Mouse (Mus musculus) midbrain, embryonic 11.5 days (tissue): ENCODE measurements around the gene Gmds. TPM values are rescaled to one million over a fixed set of nuclear protein-coding genes. Genes with fewer than 3 reads are reported as not detected.

Experiments used
- ATAC-seq: fragments of 200-750 bp; cut with Nextera tagmentation; 2 replicates; pipeline ENCODE4 v1.8.0; 2017; ENCODE audit warnings: moderate TSS enrichment, moderate library complexity; ENCODE audit not compliant: low FRiP score
- DNase-seq: peaks from one replicate; pipeline ENCODE4 v3.0.0; 2015; ENCODE audit warnings: low spot score; ENCODE audit errors: missing footprints
- H3K27ac ChIP-seq: fragments of 300-500 bp; sonication (generic); 2 replicates; pipeline ENCODE4 v1.5.1; 2014; ENCODE audit warnings: low read depth, low read length
- H3K27me3 ChIP-seq: fragments of 300-500 bp; sonication (generic); 2 replicates; pipeline ENCODE4 v1.6.1; 2014; ENCODE audit warnings: mild to moderate bottlenecking, low read length, moderate library complexity, mixed read lengths; ENCODE audit not compliant: control insufficient read depth, insufficient read depth
- H3K36me3 ChIP-seq: fragments of 300-500 bp; sonication (generic); 2 replicates; pipeline ENCODE4 v1.6.1; 2014; ENCODE audit warnings: mild to moderate bottlenecking, low read length, moderate library complexity, mixed read lengths; ENCODE audit not compliant: control insufficient read depth, insufficient read depth
- H3K4me1 ChIP-seq: fragments of 300-500 bp; sonication (generic); 2 replicates; pipeline ENCODE4 v1.6.1; 2014; ENCODE audit warnings: low read length; ENCODE audit not compliant: control insufficient read depth, insufficient read depth
- H3K4me2 ChIP-seq: fragments of 300-500 bp; sonication (generic); 2 replicates; pipeline ENCODE4 v1.6.1; 2014; ENCODE audit warnings: mild to moderate bottlenecking, moderate library complexity
- H3K4me3 ChIP-seq: fragments of 300-500 bp; sonication (generic); 2 replicates; pipeline ENCODE4 v1.5.1; 2014; ENCODE audit warnings: low read depth, low read length
- H3K9ac ChIP-seq: fragments of 300-500 bp; sonication (generic); 2 replicates; pipeline ENCODE4 v1.6.1; 2014; ENCODE audit warnings: low read length
- H3K9me3 ChIP-seq: fragments of 300-500 bp; sonication (generic); 2 replicates; pipeline ENCODE4 v1.6.1; 2016; ENCODE audit warnings: low read length; ENCODE audit not compliant: control insufficient read depth
- WGBS: fragments of 180-500 bp; shearing (Covaris S2); extraction: QIAGEN DNeasy Blood & Tissue Kit; methylation state at CpG from one replicate; pipeline ENCODE4 v1.1.7; 2014; 5-methylcytosine and 5-hydroxymethylcytosine counted together
- polyA plus RNA-seq: library from polyadenylated mRNA; unstranded; fragments of >200 nt; fragmentation: Nextera tagmentation; extraction: Ambion mirVana; gene quantifications from 2 replicates; pipeline ENCODE4 v1.2.1, GENCODE M21; 2014

The Gmds gene
- polyA plus RNA-seq, 1 experiment from 2014 or later, result 31.6 TPM

GRCm38 (mm10) chr13:32337735-32338512 is 616 bp downstream of the Gmds start:
- no peaks in the 10 kb centered on the region for H3K36me3 ChIP-seq
- no peaks in the 10 kb centered on the region for H3K9me3 ChIP-seq
- no peak overlapping the region for H3K27ac ChIP-seq
- peak overlapping the region; percentile 94 for H3K4me2 ChIP-seq
- H3K4me1 ChIP-seq, result peaks cover 2% of the 10 kb centered on the region; the same call in 1 of the 2 replicates
- ATAC-seq (peak; percentile 76), DNase-seq (no peak)
- H3K4me3 ChIP-seq, result peak overlapping the region; percentile 70
- no peaks in the 10 kb centered on the region for H3K27me3 ChIP-seq
- WGBS, result 5% methylated on average over 28 of the region's 32 CpGs
- H3K9ac ChIP-seq, result peak overlapping the region; percentile 81

GRCm38 (mm10) chr13:32318309-32318708 is 20.2 kb downstream of the Gmds start:
- DNase-seq (no peak), ATAC-seq (no peak)
- H3K27ac ChIP-seq, result no peak overlapping the region
- no peaks in the 10 kb centered on the region for H3K36me3 ChIP-seq
- H3K9ac ChIP-seq, result no peak overlapping the region
- H3K4me1 ChIP-seq, result no peaks in the 10 kb centered on the region
- no peaks in the 10 kb centered on the region for H3K9me3 ChIP-seq
- H3K4me3 ChIP-seq, result no peak overlapping the region
- no peaks in the 10 kb centered on the region for H3K27me3 ChIP-seq
- no peak overlapping the region for H3K4me2 ChIP-seq
- WGBS, result 89% methylated on average over 4 of the region's 4 CpGs

GRCm38 (mm10) chr13:32317354-32317753 is 21.2 kb downstream of the Gmds start:
- WGBS, result 85% methylated on average over 3 of the region's 3 CpGs
- H3K9ac ChIP-seq, result no peak overlapping the region
- DNase-seq, result no peak
- H3K4me3 ChIP-seq, result no peak overlapping the region
- no peaks in the 10 kb centered on the region for H3K9me3 ChIP-seq
- H3K4me1 ChIP-seq, result no peaks in the 10 kb centered on the region
- no peak overlapping the region for H3K4me2 ChIP-seq
- no peaks in the 10 kb centered on the region for H3K27me3 ChIP-seq
- no peak overlapping the region for H3K27ac ChIP-seq
- no peak for ATAC-seq
- no peaks in the 10 kb centered on the region for H3K36me3 ChIP-seq

GRCm38 (mm10) chr13:32312663-32313062 is 25.9 kb downstream of the Gmds start:
- no peak for DNase-seq
- WGBS, result 80% methylated on average over 3 of the region's 3 CpGs

GRCm38 (mm10) chr13:32311476-32311875 is 27.1 kb downstream of the Gmds start:
- DNase-seq (no peak), ATAC-seq (no peak)
- H3K27ac ChIP-seq, result no peak overlapping the region
- H3K4me3 ChIP-seq, result no peak overlapping the region
- H3K4me2 ChIP-seq, result no peak overlapping the region
- no peaks in the 10 kb centered on the region for H3K4me1 ChIP-seq
- H3K9me3 ChIP-seq, result no peaks in the 10 kb centered on the region
- 86% methylated on average over 2 of the region's 2 CpGs for WGBS
- H3K27me3 ChIP-seq, result no peaks in the 10 kb centered on the region
- no peaks in the 10 kb centered on the region for H3K36me3 ChIP-seq
- no peak overlapping the region for H3K9ac ChIP-seq

More at GRCm38 (mm10) chr13:32312663-32313062, 25.9 kb downstream of the Gmds start:
- no peak overlapping the region for H3K4me3 ChIP-seq
- H3K36me3 ChIP-seq, result no peaks in the 10 kb centered on the region
- H3K9ac ChIP-seq, result no peak overlapping the region
- no peak overlapping the region for H3K27ac ChIP-seq
- H3K9me3 ChIP-seq, result no peaks in the 10 kb centered on the region
- ATAC-seq, result no peak
- no peak overlapping the region for H3K4me2 ChIP-seq
- no peaks in the 10 kb centered on the region for H3K27me3 ChIP-seq
- no peaks in the 10 kb centered on the region for H3K4me1 ChIP-seq

GRCm38 (mm10) chr13:32298456-32298855 is 40.1 kb downstream of the Gmds start:
- 44% methylated on average over 1 of the region's 1 CpGs for WGBS
- no peak overlapping the region for H3K27ac ChIP-seq
- H3K4me3 ChIP-seq, result no peak overlapping the region
- H3K4me2 ChIP-seq, result no peak overlapping the region
- H3K9me3 ChIP-seq, result no peaks in the 10 kb centered on the region
- ATAC-seq, result no peak
- no peak overlapping the region for H3K9ac ChIP-seq
- no peak for DNase-seq
- no peaks in the 10 kb centered on the region for H3K4me1 ChIP-seq
- no peaks in the 10 kb centered on the region for H3K36me3 ChIP-seq
- no peaks in the 10 kb centered on the region for H3K27me3 ChIP-seq

- H3K27me3 ChIP-seq, result no peaks in the 10 kb centered on the region
- 52% methylated on average over 5 of the region's 5 CpGs for WGBS
- peak; percentile 87 for DNase-seq
- H3K36me3 ChIP-seq, result no peaks in the 10 kb centered on the region
- no peak; the same call in 1 of the 2 replicates for ATAC-seq
- H3K9me3 ChIP-seq, result no peaks in the 10 kb centered on the region
- H3K9ac ChIP-seq, result no peak overlapping the region
- H3K4me3 ChIP-seq, result no peak overlapping the region
- H3K4me2 ChIP-seq, result no peak overlapping the region
- no peak overlapping the region for H3K27ac ChIP-seq
- no peaks in the 10 kb centered on the region for H3K4me1 ChIP-seq
Observed at GRCm38 (mm10) chr13:32297398-32297797, 41.1 kb downstream of the Gmds start.

- Histone ChIP-seq H3K36me3 (no peaks in the 10 kb centered on the region), H3K9me3 (no peaks in the 10 kb centered on the region), H3K4me2 (no peak overlapping the region), H3K9ac (no peak overlapping the region), H3K4me3 (no peak overlapping the region), H3K4me1 (no peaks in the 10 kb centered on the region), H3K27ac (no peak overlapping the region), H3K27me3 (no peaks in the 10 kb centered on the region)
- ATAC-seq (no peak), DNase-seq (no peak)
- 76% methylated on average over 3 of the region's 3 CpGs for WGBS
Observed at GRCm38 (mm10) chr13:32294416-32295195, 43.9 kb downstream of the Gmds start.

- 84% methylated on average over 2 of the region's 2 CpGs for WGBS
- H3K9me3 ChIP-seq, result no peaks in the 10 kb centered on the region
- H3K4me2 ChIP-seq, result no peak overlapping the region
- H3K27me3 ChIP-seq, result no peaks in the 10 kb centered on the region
- no peak overlapping the region for H3K27ac ChIP-seq
- no peak overlapping the region for H3K9ac ChIP-seq
- DNase-seq, result no peak
- no peaks in the 10 kb centered on the region for H3K4me1 ChIP-seq
- no peak overlapping the region for H3K4me3 ChIP-seq
- H3K36me3 ChIP-seq, result no peaks in the 10 kb centered on the region
- no peak for ATAC-seq
Observed at GRCm38 (mm10) chr13:32272937-32273496, 65.5 kb downstream of the Gmds start.
